Mouse (Mus musculus) T-cell, adult 2 months (primary cell): ENCODE measurements around the gene Wnt5b.

Experiments used
- DNase-seq: peaks from one replicate; pipeline ENCODE4 v3.0.0; 2022; ENCODE audit warnings: low spot score

The Wnt5b gene

DNA sequence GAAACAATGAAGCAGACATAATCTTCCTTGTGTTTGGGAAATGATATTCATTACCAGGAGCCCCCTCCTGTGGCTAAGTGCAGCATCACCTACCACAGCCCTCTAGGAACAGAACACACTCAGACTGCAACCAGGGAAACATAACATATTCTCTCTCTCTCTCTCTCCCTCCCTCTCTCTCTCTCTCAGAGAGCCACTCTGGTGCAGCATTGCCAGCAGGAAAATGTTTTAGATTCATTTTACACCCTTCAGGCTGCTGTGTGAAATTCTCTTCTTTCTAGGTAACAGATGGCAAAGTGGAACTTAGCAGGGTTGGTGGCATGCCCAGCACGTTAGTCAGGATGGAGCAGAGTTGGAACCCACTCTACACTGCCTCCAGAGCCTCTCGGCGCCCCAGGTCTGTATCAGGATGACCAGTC, 22.7 kb downstream of the Wnt5b start:
- peak; percentile 40 for DNase-seq

DNA sequence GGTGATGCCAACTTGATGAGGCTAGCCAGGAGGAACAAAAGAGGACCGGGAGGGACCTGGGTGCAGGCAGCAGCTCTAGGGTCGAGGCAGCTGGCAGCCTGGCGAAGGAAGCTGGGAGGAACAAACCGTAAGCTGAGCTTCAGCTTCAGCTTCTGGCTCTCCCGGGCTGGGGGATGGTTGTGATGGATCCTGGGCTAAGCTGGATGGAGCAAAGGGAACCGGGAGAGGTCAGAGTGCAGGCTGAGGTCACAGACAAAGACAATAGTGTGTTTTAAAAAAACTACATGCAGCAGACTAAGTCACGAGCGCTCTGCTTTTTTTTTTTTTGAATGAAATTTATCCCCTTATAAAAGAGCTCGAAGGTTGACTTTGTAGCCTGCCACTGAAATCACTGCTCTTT, 23.4 kb downstream of the Wnt5b start:
- DNase-seq, result no peak

DNA sequence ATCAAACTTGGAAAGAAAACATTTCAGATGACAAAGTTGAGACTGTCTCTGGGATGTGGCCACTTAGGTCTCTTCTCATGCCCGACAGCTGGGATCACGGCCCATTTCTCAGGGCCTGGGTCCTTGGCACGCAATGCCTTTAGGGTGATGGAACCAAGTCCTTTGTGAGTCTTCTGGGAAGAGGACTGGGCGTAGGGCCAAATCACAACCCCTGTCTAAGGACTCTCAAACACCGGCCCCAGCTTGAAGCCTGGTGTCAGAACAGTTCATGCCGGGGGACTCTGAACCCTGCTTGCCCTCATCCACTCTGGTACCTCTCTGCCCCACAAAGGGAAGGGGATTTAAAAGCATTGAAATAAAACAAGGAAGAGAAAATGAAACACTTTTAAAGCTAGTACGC, 30.1 kb downstream of the Wnt5b start:
- DNase-seq, result no peak

DNA sequence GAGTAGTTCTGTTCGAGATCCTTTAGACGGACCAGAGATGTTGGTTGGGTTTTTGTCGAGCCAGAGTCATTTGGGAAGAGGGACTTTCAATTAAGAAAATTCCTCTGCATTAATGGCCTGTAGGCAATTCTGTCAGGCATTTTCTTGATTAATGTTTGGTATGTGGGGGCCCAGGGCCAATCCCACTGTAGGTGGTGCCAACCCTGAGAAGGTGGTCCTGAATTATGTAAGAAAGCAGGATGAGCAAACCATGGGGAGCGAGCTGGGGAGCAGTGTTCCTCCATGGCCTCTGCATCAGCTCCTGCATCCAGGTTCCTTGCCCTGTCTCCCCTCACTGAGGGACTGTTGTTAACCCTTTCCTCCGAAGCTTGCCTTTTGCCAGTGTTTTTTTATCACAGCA, 30.7 kb downstream of the Wnt5b start:
- no peak for DNase-seq

DNA sequence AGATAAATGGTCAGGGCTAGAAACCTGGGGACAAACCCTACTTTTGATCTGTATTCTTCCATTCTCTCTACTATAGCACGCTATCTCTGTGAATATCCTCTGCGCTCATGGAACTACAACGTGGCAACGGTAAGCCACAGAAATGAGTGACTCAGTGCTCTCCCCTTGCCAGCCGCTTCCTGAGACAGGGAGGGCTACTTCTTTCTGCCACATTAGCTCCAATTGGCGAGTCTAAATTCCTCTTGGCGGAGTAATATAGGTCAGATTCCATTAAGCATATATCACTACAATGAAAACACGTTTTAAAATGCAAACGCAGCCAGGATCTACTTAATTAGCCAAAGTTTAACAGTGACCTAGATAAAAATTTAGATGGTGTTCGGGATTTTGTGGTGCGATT, 31.4 kb downstream of the Wnt5b start:
- no peak for DNase-seq

GRCm38 (mm10) chr6:119509437-119510037, 34.6 kb downstream of the Wnt5b start:
- peak; percentile 45 for DNase-seq

- peak; percentile 84 for DNase-seq
These were observed 35.3 kb downstream of the Wnt5b start for GRCm38 (mm10) chr6:119508634-119509375.

DNA sequence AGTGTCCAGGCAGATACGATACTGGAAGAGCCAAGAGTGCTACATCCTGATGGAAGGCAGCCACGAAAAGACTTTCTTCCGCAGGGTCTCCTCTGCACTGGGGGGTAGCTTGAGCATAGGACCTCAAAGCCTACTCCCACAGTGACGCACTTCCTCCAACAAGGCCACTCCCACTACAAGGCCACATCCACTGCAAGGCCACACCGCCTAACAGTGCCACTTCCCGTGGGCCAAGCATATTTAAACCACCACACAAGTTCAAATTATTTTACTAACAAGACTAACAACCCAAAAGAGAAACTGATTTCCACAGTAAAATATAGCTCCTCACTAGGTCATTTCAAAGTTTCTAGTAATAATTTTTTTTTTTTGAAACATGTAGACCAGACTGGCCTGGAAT, 35.9 kb downstream of the Wnt5b start:
- DNase-seq, result peak; percentile 42

DNA sequence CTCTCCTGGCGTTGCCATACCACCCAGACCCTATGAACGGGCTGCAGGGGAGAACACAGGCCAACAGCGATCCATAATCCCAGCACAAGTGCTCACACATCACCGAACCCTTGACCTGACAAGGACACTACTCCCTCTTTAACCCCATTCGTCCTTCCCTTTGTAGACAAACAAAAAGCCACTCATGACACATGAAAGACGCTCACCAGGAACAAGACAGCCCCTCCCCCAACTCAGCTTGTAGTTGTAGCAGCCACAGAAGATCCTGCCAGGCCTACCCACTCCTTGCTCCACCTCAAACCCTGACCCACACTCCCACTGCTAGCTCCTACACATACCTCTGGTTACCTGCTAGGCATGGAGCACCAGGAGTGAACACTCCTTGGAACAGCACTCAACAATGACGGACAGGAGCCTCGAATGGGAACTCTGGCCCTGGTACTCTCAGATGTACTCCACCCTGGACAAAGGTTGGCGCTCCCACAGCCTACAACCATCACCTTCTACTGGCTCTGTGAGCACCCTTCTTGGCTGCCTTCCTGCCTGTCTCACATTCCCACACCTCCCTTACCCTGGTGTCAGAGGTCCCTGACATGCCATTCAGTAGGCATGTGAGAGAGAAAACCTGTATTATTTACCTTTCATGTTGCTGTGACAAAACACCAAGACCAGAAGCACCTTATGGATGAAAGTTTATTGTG, 38.5 kb downstream of the Wnt5b start:
- DNase-seq, result peak; percentile 40

DNA sequence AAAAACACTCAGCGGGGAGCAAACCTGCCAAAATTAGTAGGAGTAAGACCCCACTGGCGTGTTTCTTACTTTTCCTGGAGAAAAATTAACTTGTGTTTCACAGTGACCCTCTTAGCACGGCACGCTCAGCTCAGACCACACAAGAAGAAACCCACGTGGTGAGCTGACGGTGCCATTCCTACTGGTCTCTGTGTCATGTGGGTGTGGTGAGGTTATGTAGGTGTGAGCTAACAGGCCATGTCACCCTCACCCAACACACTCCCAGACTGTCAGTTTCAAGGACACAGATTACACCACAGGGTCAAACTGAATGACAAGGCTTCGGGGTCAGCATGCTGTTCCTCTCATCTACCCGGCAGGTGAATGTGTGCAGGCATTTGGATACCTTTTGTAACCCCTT, 39.4 kb downstream of the Wnt5b start:
- no peak for DNase-seq

- DNase-seq, result peak; percentile 74
These were observed 42.1 kb downstream of the Wnt5b start for GRCm38 (mm10) chr6:119502031-119502430.

- peak; percentile 77 for DNase-seq
These were observed 44.1 kb downstream of the Wnt5b start for GRCm38 (mm10) chr6:119500086-119500485.

DNA sequence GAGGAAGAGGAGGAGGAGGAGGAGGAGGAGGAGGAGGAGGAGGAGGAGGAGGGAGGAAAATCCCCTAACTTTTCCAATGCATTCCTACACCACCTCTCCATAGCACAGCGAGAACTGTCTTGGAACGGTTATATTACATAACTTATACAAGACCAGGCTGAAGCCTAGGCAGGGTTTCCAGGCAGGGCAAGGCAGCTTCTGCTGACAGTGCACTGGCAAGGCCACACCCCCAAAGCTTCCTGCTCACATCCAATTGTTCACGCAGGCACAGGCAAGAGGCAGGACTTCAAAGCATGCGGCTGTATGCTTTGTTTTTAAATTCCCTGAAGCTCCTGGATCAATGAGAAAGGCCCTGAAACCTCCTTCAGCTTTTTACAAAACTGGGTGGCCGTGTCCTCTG, 44.9 kb downstream of the Wnt5b start:
- peak; percentile 80 for DNase-seq

DNA sequence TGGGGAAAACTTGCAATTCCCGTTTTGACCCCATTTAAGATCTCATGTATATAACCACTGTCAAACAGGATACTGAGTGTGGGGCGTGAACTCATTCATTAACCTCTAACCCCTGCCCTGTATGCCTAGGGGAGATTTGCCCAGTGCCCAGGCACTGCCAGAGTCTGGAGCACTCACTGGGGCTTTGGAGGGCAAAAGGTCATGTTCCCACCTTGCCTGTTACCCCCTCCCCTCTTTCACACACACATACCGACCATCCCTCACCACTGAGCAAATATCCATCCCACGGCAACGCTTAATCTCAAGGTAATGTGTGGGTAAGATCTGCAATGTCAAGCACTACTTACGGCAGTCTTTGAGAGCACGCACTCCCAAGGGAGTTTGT, 51.5 kb downstream of the Wnt5b start:
- DNase-seq, result no peak

DNA sequence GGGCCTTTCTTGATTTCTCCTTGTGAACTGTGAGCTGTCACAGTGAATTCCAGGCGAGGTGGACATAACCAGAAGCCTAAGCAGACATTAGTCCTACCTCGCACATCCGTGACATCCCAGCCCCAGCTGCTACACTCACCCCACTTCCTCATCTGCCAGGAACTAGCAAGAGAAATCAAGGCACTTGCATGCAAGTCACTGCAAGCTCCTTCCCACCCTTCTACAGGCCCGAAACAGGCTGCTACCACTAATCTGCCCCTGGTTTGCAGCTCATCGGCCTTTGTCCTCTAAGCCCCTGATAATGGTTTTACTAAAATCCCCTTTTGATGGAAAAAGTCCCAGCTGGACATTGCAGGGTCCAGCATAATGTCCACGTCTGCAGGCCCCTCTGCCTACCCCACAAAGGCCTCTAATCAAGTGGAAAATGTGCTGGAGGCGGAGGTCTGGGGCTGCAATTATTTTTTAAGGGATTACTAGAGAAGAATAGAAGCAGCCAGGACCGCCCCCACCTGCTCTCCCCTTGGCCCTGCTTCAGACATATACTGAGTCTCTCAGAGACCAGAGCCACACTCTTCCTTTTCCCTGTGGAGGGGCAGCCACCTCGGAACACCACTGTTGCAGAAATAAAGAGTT, 52.0 kb downstream of the Wnt5b start:
- no peak for DNase-seq

GRCm38 (mm10) chr6:119491006-119491405, 53.1 kb downstream of the Wnt5b start:
- no peak for DNase-seq

- no peak for DNase-seq
These were observed 53.6 kb downstream of the Wnt5b start for GRCm38 (mm10) chr6:119490549-119490948.

GRCm38 (mm10) chr6:119489765-119490164, 54.4 kb downstream of the Wnt5b start:
- DNase-seq, result peak; percentile 61

DNA sequence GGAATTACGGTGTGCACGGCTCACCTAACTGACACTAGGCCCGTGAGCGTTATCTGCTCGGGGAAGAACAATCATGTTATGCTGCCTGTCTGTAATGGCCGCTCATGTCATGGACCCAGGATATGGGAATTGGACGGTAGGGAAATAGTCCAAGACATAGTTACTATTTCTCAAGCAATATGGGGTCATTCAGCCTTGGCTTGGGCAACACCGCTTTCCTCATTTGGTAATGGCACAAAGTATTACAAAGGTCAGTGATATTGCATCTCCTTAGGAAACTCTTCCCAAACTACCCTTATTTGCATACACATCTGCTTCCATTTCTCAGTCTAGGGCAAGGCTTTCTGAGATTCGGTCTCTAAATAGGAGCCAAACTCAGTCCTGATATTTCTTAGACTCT, 56.5 kb downstream of the Wnt5b start:
- DNase-seq, result no peak

GRCm38 (mm10) chr6:119487085-119487458, 57.1 kb downstream of the Wnt5b start:
- no peak for DNase-seq

DNA sequence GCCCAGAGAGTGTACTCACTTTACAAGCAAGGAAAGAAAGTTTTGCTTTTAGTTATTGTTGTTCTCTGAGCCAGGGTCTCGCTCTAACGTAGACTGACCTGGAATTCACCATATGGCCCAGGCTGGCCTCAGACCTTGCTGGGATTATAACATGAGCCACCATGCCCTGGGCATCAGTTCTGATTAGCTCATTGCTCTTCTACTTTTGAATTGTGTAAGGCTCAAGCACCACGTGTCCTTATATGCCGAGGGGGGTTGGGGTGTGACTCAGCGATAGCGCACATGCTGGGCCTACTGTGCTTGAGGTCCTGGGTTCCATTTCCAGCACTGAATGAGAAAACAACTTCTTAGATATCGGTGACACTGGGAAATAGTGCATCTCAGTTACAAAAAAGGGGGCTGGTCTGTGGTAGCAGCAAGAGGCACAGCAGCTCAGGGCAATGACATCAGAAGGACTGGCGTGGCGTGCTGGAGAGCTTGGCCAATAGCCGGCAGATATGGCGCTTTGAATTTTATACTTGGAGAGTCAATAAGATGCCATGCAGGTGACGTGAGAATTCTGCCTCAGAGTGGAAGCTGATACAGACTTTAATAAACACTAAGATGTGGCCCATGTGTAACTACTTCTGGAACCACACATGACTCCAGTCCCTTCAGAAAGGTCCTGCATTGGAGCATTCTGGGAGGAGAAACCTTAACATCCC, 57.6 kb downstream of the Wnt5b start:
- no peak for DNase-seq

GRCm38 (mm10) chr6:119485486-119485885, 58.7 kb downstream of the Wnt5b start:
- DNase-seq, result no peak
